Mouse (Mus musculus): ENCODE measurements around the gene Galnt16.
A peak's percentile ranks its signal among the peaks of the same experiment; 100 is the strongest.

The Galnt16 gene

GRCm38 (mm10) chr12:80517977-80518376 is at the start of gene Galnt16:
Gene Galnt16 (plus strand): TSS chr12:80518277.
- no peak for DNase-seq (ENCODE audit: extremely low spot score, low read depth, low spot score)

DNA sequence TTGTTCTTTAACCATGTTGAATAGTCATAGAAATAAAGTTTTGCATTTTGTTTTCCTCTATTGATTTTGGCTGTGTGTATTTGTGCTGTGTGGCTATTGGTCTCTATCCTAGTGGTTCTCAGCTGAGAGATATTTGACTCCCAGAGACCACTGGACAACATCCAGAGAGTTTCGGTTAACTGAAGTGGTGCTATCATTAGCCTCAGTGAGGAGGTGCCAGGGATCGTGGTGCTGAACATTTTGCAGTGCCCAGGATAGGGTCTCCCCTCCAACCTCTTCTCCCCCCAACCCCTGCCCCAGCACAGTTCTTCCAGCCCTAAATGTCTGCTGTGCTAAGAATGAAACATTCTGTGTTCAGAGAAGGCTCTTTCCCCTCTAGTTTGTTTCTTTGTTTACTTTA is 47.9 kb upstream of the Galnt16 start:
- no peak for DNase-seq (ENCODE audit: extremely low spot score, low read depth, low spot score)

GRCm38 (mm10) chr12:80471926-80472325 is 46.2 kb upstream of the Galnt16 start:
- DNase-seq (ENCODE audit: extremely low spot score, low read depth, low spot score) = no peak

- DNase-seq (ENCODE audit: extremely low spot score, low read depth, low spot score) = no peak
These were observed 44.3 kb upstream of the Galnt16 start for GRCm38 (mm10) chr12:80473731-80474130.

DNA sequence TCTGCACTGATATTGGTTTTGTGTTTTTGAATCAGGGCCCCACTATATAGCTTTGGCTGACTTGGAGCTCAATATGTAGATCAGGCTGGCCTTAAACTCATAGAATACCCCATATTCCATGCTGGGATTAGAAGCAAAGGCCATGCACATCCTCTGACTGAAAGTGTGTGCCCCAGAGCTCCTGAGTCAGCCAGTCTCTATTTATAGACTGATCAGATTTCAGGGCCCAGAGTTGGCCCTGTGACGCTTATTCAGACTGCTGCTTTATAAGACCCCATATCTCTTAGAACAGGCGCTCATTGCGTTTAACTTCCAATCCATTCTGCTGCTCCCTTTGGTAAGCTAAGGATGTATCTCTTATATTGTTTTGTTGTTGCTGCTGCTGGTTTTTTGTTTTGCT is 38.1 kb upstream of the Galnt16 start:
- no peak for DNase-seq (ENCODE audit: extremely low spot score, low read depth, low spot score)

DNA sequence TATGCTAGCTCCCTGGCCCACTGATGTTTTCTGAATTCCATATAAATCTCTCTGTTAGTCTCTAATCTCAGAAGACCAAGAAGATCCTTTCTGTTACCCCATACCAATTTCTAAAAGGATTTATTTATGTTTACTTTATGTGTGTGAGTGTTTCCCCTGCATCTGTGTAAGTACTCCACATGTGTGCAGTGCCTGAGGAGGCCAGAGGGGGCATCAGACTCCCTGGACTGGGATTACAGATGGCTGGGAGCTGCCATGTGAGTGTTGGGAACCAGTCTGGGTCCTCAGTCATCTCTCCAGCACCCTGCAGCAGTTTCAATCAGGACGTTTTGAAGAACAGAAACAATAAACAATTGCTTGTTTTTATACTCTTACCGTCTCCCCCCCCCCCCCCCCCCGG is 34.7 kb upstream of the Galnt16 start:
- no peak for DNase-seq (ENCODE audit: extremely low spot score, low read depth, low spot score)

GRCm38 (mm10) chr12:80493311-80493710 is 24.8 kb upstream of the Galnt16 start:
- no peak for DNase-seq (ENCODE audit: extremely low spot score, low read depth, low spot score)

GRCm38 (mm10) chr12:80495691-80496090 is 22.4 kb upstream of the Galnt16 start:
- DNase-seq (ENCODE audit: extremely low spot score, low read depth, low spot score) = no peak

DNA sequence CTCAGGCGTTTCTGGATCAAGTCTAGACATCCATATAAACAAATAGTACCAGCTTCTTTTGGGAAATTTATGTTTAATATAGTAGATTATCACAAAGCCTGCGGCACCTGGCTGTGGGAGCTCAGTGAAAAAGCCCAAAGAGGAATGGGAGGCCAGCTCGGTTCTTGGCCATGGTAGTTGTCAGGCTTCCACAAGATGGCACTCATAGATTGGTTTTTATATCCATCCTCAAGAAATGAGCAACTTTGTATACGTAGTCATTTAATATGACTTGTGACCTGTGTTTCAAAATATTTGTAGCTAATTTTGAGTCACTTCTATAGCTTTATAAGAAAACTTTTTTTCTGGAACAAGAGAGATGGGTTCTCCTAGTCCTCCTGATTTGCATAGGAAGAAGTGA is 19.7 kb upstream of the Galnt16 start:
- no peak for DNase-seq (ENCODE audit: extremely low spot score, low read depth, low spot score)

DNA sequence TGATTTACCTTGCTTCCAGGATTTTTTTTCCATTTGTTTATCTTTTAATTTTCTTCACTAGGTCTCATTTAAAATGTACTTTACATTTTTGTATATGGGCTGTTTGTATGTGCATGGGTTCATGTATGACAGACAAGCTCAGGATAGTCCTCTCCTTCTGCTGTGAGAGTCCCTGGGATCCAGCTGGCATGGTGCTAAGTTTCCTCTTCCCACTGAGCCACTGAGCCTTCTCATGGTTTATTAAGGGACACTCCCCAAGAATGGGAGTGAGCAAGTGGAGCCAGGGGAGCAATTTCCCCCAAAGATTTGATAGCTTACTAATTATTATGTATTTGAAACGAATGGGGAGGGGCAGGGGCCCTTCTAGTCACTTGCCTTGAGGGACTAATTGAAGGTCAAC is 17.6 kb upstream of the Galnt16 start:
- DNase-seq (ENCODE audit: extremely low spot score, low read depth, low spot score) = no peak

- DNase-seq (ENCODE audit: extremely low spot score, low read depth, low spot score) = no peak
These were observed 13.4 kb upstream of the Galnt16 start for GRCm38 (mm10) chr12:80504718-80505117.

GRCm38 (mm10) chr12:80507041-80507745 is 10.9 kb upstream of the Galnt16 start:
- no peak for DNase-seq (ENCODE audit: extremely low spot score, low read depth, low spot score)

- no peak for DNase-seq (ENCODE audit: extremely low spot score, low read depth, low spot score)
These were observed 298 bp downstream of the Galnt16 start for GRCm38 (mm10) chr12:80518393-80518756.

- no peak for DNase-seq (ENCODE audit: extremely low spot score, low read depth, low spot score)
These were observed 912 bp downstream of the Galnt16 start for GRCm38 (mm10) chr12:80518757-80519620.

GRCm38 (mm10) chr12:80519621-80520332 is 1.7 kb downstream of the Galnt16 start:
- DNase-seq (ENCODE audit: extremely low spot score, low read depth, low spot score) = no peak

GRCm38 (mm10) chr12:80522006-80522405 is 3.9 kb downstream of the Galnt16 start:
- DNase-seq (ENCODE audit: extremely low spot score, low read depth, low spot score) = no peak

DNA sequence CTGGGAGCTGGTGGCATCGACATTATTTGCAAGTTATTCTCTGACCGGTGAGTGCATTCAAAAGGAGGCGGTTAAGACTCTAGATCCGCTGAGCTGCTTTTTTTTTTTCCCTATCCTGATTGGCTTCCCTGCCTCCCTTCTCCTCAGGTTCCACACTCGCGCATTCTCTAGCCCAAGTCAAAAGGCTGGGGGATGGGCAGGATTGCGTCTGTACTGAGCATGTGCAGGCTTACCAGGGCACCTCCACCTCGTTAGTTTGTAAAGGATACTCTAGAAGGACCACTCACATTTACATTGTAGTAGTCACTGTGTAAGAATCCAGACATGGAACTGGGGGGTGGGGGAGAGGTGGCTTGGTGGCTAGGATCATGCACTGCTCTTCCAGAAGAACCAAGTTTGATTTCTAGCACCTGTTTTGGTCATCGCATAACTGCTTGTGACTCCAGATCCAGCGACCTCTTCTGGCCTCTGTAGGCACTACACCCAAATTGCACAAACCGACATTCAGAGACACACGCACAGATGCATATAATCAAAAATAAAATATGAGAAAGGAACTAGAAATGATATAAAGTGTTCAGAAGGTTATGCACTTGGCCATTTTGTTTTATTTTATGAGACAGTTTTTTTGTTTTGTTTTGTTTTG is 6.3 kb downstream of the Galnt16 start:
- DNase-seq (ENCODE audit: extremely low spot score, low read depth, low spot score) = peak; percentile 50

DNA sequence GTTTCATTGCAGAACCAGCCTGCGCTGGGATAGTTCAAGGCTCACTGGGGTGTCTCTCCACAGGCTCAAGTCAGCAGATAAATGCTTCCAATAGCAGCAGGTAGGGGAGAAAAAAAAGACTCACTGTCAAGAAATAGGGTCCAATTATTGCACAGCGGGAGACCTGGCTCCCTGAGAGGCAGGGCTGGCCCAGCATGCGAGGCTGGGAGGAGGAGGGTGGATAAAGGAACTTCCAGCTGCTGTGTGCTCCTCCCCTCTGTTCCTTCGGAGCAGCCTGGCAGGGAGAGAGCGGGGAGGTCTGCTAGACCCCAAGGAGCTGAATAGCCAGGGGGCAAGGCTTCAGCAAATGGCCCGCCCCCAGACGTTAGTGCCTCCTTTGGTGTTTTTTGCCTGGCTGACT is 7.4 kb downstream of the Galnt16 start:
- DNase-seq (ENCODE audit: extremely low spot score, low read depth, low spot score) = no peak

- no peak for DNase-seq (ENCODE audit: extremely low spot score, low read depth, low spot score)
These were observed 8.4 kb downstream of the Galnt16 start for GRCm38 (mm10) chr12:80526511-80526910.

GRCm38 (mm10) chr12:80527727-80528389 is 9.8 kb downstream of the Galnt16 start:
- no peak for DNase-seq (ENCODE audit: extremely low spot score, low read depth, low spot score)

DNA sequence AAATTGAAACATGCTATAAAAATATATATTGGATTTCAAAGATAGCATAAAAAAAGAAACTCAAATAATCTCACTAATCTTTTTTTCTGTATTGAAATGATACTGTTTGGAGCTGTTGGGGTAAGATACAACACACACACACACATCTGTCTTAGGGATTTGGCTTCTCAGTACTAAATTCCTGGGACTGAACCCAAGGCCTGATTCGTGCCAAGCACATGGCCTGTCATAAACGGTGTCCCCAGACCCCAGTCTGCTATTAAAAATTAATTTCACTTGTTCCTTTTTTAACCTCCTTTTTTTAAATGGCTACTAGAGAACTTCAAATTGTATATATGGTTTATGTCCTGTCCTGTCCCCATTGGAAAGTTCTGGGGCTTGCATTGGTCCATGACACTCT is 12.0 kb downstream of the Galnt16 start:
- no peak for DNase-seq (ENCODE audit: extremely low spot score, low read depth, low spot score)
